Mouse (Mus musculus): ENCODE measurements around the gene Olfr1357. TPM values are rescaled to one million over a fixed set of nuclear protein-coding genes. Genes with fewer than 3 reads are reported as not detected.
"Not testable (repeated sequence)": the region's sequence is repeated elsewhere in the genome, so short reads cannot be mapped to it uniquely, and the experiment has no call there.

The Olfr1357 gene
- not detected in 2 replicates for total RNA-seq (2012; rRNA removed)
- polyA plus RNA-seq (2012; ENCODE audit: insufficient read depth in 1 of 2, insufficient read length in 2 of 2, low read depth in 1 of 2, low replicate concordance in 2 of 2, missing spikeins in 1 of 2): not detected

- no peak for TF ChIP-seq NELFE (IDR thresholded peaks at IDR 0.05; ENCODE audit: low read depth, low read length)
- no peak for TF ChIP-seq BHLHE40 (IDR thresholded peaks at IDR 0.05; ENCODE audit: borderline replicate concordance, low read depth, low read length)
- no peak for TF ChIP-seq JUND (IDR thresholded peaks at IDR 0.05; ENCODE audit: low read depth, low read length)
- TF ChIP-seq SMC3 (IDR thresholded peaks at IDR 0.05; ENCODE audit: low read depth, low read length): no peak
- TF ChIP-seq CTCF (IDR thresholded peaks at IDR 0.05 in 2 of 3, conservative IDR thresholded peaks at IDR 0.05 in 1 of 3; ENCODE audit: control insufficient read depth in 1 of 3, insufficient read depth in 1 of 3, low read depth in 2 of 3, low read length in 3 of 3, poor library complexity in 1 of 3, severe bottlenecking in 1 of 3): no peak
- no peak for TF ChIP-seq NRF1 (IDR thresholded peaks at IDR 0.05; ENCODE audit: insufficient read depth, low read depth, low read length, poor library complexity, severe bottlenecking)
- no peak for TF ChIP-seq USF2 (IDR thresholded peaks at IDR 0.05; ENCODE audit: borderline replicate concordance in 1 of 2, insufficient read depth in 1 of 2, low read depth in 1 of 2, low read length in 2 of 2)
- TF ChIP-seq MYB (IDR thresholded peaks at IDR 0.05; ENCODE audit: low read depth, low read length): no peak
- H3K9ac ChIP-seq (ENCODE audit: control insufficient read depth, low read depth, low read length, poor library complexity, severe bottlenecking): no peak within 1 kb of the TSS
- no peaks in the 10 kb centered on the region for H3K79me2 ChIP-seq (ENCODE audit: control insufficient read depth, insufficient read depth, low read length, poor library complexity)
- H3K27me3 ChIP-seq (ENCODE audit: control insufficient read depth in 1 of 2, insufficient read depth in 2 of 2, low read length in 2 of 2): no peaks in the 10 kb centered on the region; a peak in 1 of 4 replicates
- no peak within 1 kb of the TSS for H3K27ac ChIP-seq (ENCODE audit: control insufficient read depth, low read depth, low read length)
- H3K4me3 ChIP-seq (ENCODE audit: control insufficient read depth in 1 of 2, insufficient read depth in 1 of 2, low read depth in 2 of 2, low read length in 2 of 2): no peak within 1 kb of the TSS
- H3K36me3 ChIP-seq (ENCODE audit: control insufficient read depth in 1 of 2, insufficient read depth in 2 of 2, low read length in 2 of 2): no peaks in the 10 kb centered on the region
- no peak for DNase-seq (ENCODE audit: low read depth, low spot score)
- no peaks in the 10 kb centered on the region for H3K9me3 ChIP-seq (replicated peaks; ENCODE audit: insufficient read depth, low read length)
- H3K4me1 ChIP-seq (ENCODE audit: control insufficient read depth in 1 of 2, insufficient read depth in 2 of 2, low read length in 2 of 2): no peaks in the 10 kb centered on the region
Measured at GRCm38 (mm10) chr10:78617974-78618373, at the start of gene Olfr1357. Gene Olfr1357 (minus strand): TSS chr10:78618074.

DNA sequence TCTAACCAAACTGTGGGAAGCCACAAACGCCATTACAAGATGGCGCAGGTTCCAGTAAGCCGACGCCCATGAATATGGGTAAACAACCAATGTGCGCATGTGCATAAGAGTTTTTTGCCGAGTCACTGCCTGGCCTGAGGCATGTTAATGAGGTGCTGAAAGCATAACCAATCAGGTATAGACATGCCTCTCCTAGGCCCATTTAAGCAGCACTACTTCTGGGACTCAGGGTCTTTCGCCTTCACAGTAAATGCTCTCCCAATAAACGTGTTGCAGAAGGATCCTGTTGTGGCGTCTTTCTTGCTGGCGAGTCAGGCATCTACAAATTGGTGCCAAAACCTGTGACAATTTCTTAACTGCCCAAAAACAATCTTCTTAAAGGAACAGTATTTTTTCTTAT, 48.8 kb upstream of the Olfr1357 start:
- H3K36me3 ChIP-seq (ENCODE audit: control insufficient read depth in 1 of 2, insufficient read depth in 2 of 2, low read length in 2 of 2); H3K9ac ChIP-seq (ENCODE audit: control insufficient read depth, low read depth, low read length, poor library complexity, severe bottlenecking); DNase-seq (ENCODE audit: low read depth, low spot score); H3K79me2 ChIP-seq (ENCODE audit: control insufficient read depth, insufficient read depth, low read length, poor library complexity); H3K4me3 ChIP-seq (ENCODE audit: control insufficient read depth in 1 of 2, insufficient read depth in 1 of 2, low read depth in 2 of 2, low read length in 2 of 2); H3K27ac ChIP-seq (ENCODE audit: control insufficient read depth, low read depth, low read length); H3K9me3 ChIP-seq (replicated peaks; ENCODE audit: insufficient read depth, low read length); H3K27me3 ChIP-seq (ENCODE audit: control insufficient read depth in 1 of 2, insufficient read depth in 2 of 2, low read length in 2 of 2); H3K4me1 ChIP-seq (ENCODE audit: control insufficient read depth in 1 of 2, insufficient read depth in 2 of 2, low read length in 2 of 2): not testable (repeated sequence)

- no peak for TF ChIP-seq JUND (IDR thresholded peaks at IDR 0.05; ENCODE audit: low read depth, low read length)
- no peak for TF ChIP-seq UBTF (IDR thresholded peaks at IDR 0.05; ENCODE audit: borderline replicate concordance, insufficient read depth, low read depth, low read length)
- no peak for TF ChIP-seq E2F4 (IDR thresholded peaks at IDR 0.05; ENCODE audit: borderline replicate concordance, low read depth, low read length)
- no peak for TF ChIP-seq RCOR1 (IDR thresholded peaks at IDR 0.05; ENCODE audit: low read depth, low read length)
- no peak for TF ChIP-seq ZKSCAN1 (IDR thresholded peaks at IDR 0.05; ENCODE audit: low read depth, low read length)
- TF ChIP-seq BHLHE40 (IDR thresholded peaks at IDR 0.05; ENCODE audit: borderline replicate concordance, low read depth, low read length): no peak
- no peak for TF ChIP-seq MXI1 (IDR thresholded peaks at IDR 0.05; ENCODE audit: low read depth, low read length)
- no peak for TF ChIP-seq ELF1 (IDR thresholded peaks at IDR 0.05; ENCODE audit: low read depth, low read length)
- TF ChIP-seq CTCF (IDR thresholded peaks at IDR 0.05 in 2 of 3, conservative IDR thresholded peaks at IDR 0.05 in 1 of 3; ENCODE audit: control insufficient read depth in 1 of 3, insufficient read depth in 1 of 3, low read depth in 2 of 3, low read length in 3 of 3, poor library complexity in 1 of 3, severe bottlenecking in 1 of 3): no peak
- TF ChIP-seq EP300 (IDR thresholded peaks at IDR 0.05; ENCODE audit: low read depth in 1 of 2, low read length in 2 of 2): no peak
- no peak for TF ChIP-seq MAX (IDR thresholded peaks at IDR 0.05; ENCODE audit: low read length)
- TF ChIP-seq SMC3 (IDR thresholded peaks at IDR 0.05; ENCODE audit: low read depth, low read length): no peak
- no peak for TF ChIP-seq RAD21 (IDR thresholded peaks at IDR 0.05; ENCODE audit: low read depth, low read length)
- no peak for TF ChIP-seq NRF1 (IDR thresholded peaks at IDR 0.05; ENCODE audit: insufficient read depth, low read depth, low read length, poor library complexity, severe bottlenecking)
- no peaks in the 10 kb centered on the region for H3K27me3 ChIP-seq (ENCODE audit: control insufficient read depth in 1 of 2, insufficient read depth in 2 of 2, low read length in 2 of 2)
- no peaks in the 10 kb centered on the region for H3K4me1 ChIP-seq (ENCODE audit: control insufficient read depth in 1 of 2, insufficient read depth in 2 of 2, low read length in 2 of 2)
- no peak overlapping the region for H3K9ac ChIP-seq (ENCODE audit: control insufficient read depth, low read depth, low read length, poor library complexity, severe bottlenecking)
- H3K4me3 ChIP-seq (ENCODE audit: control insufficient read depth in 1 of 2, insufficient read depth in 1 of 2, low read depth in 2 of 2, low read length in 2 of 2): no peak overlapping the region
- H3K36me3 ChIP-seq (ENCODE audit: control insufficient read depth in 1 of 2, insufficient read depth in 2 of 2, low read length in 2 of 2): no peaks in the 10 kb centered on the region
- H3K9me3 ChIP-seq (replicated peaks; ENCODE audit: insufficient read depth, low read length): no peaks in the 10 kb centered on the region
- no peak for DNase-seq (ENCODE audit: low read depth, low spot score)
- no peaks in the 10 kb centered on the region for H3K79me2 ChIP-seq (ENCODE audit: control insufficient read depth, insufficient read depth, low read length, poor library complexity)
- no peak overlapping the region for H3K27ac ChIP-seq (ENCODE audit: control insufficient read depth, low read depth, low read length)
Measured at GRCm38 (mm10) chr10:78664546-78664945, 46.7 kb upstream of the Olfr1357 start.

Measured in MEL (cell line).